Comparison of ENCODE assay signal across 22 mouse cellular contexts in genomic region chr16:87681848-87682247, GRCm38 (mm10). TPM values are rescaled to one million over a fixed set of nuclear protein-coding genes. Genes with fewer than 3 reads are reported as not detected.
DNase-seq lines count a peak whose midpoint lies in the region; ATAC-seq and TF ChIP-seq lines count a peak whose summit lies in the region.
"Had no signal": no experiment of that assay in that cellular context is flagged by ENCODE, and none has a peak within 500 bp of the region (broad histone marks: within the 10 kb centered on the region; RNA-seq: fewer than 3 reads in every experiment).

No protein-coding gene starts in this region.

- H3K27ac ChIP-seq in liver, postnatal 0 days (ENCODE audit: low read depth), result no peak overlapping the region; the same call in 1 of the 2 replicates
- no peak overlapping the region for H3K27ac ChIP-seq in liver, embryonic 11.5 days (ENCODE audit: low read depth, low read length)
- H3K27ac ChIP-seq in intestine, postnatal 0 days (ENCODE audit: low read depth, low read length), result peak overlapping the region; percentile 35; the same call in 1 of the 2 replicates
- H3K27ac ChIP-seq in forebrain, embryonic 16.5 days (ENCODE audit: low read length), result no peak overlapping the region
- H3K27ac ChIP-seq: forebrain, embryonic 13.5 days; gastrocnemius, adult 2 months; heart, embryonic 15.5 days; hindbrain, embryonic 13.5 days had no signal

- H3K4me1 ChIP-seq in liver, postnatal 0 days (ENCODE audit: insufficient read depth), result no peaks in the 10 kb centered on the region; the same call in 1 of the 2 replicates
- H3K4me1 ChIP-seq in liver, embryonic 11.5 days (replicated peaks; ENCODE audit: control insufficient read depth, insufficient read depth, low read length), result no peaks in the 10 kb centered on the region
- H3K4me1 ChIP-seq in intestine, postnatal 0 days (replicated peaks; ENCODE audit: control insufficient read depth, insufficient read depth, low read length), result no peaks in the 10 kb centered on the region
- H3K4me1 ChIP-seq in forebrain, embryonic 16.5 days (replicated peaks; ENCODE audit: control insufficient read depth, insufficient read depth, low read length), result no peaks in the 10 kb centered on the region
- H3K4me1 ChIP-seq: forebrain, embryonic 13.5 days; heart, embryonic 15.5 days; hindbrain, embryonic 13.5 days had no signal

- no peak overlapping the region for H3K4me2 ChIP-seq in liver, postnatal 0 days (ENCODE audit: low read depth, low read length)
- no peak overlapping the region for H3K4me2 ChIP-seq in liver, embryonic 11.5 days
- peak overlapping the region; percentile 43; the same call in 1 of the 2 replicates for H3K4me2 ChIP-seq in intestine, postnatal 0 days (replicated peaks; ENCODE audit: low read depth)
- no peak overlapping the region for H3K4me2 ChIP-seq in forebrain, embryonic 16.5 days (ENCODE audit: low read length)
- H3K4me2 ChIP-seq: forebrain, embryonic 13.5 days; heart, embryonic 11.5 days; heart, embryonic 15.5 days; hindbrain, embryonic 13.5 days had no signal

- H3K36me3 ChIP-seq in liver, postnatal 0 days (replicated peaks; ENCODE audit: insufficient read depth, low read length), result no peaks in the 10 kb centered on the region
- no peaks in the 10 kb centered on the region for H3K36me3 ChIP-seq in liver, embryonic 11.5 days (ENCODE audit: control insufficient read depth, insufficient read depth, low read length)
- no peaks in the 10 kb centered on the region for H3K36me3 ChIP-seq in intestine, postnatal 0 days (ENCODE audit: control insufficient read depth, insufficient read depth)
- H3K36me3 ChIP-seq in forebrain, embryonic 16.5 days (ENCODE audit: control insufficient read depth, insufficient read depth), result no peaks in the 10 kb centered on the region
- H3K36me3 ChIP-seq: heart, embryonic 15.5 days; hindbrain, embryonic 13.5 days had no signal

- ATAC-seq in liver, postnatal 0 days, result 0 out of 2 replicates have a peak, but pooled peaks have one; percentile 38
- ATAC-seq in liver, embryonic 11.5 days (replicated peaks; ENCODE audit: low FRiP score), result no peak
- ATAC-seq in common myeloid progenitor, adult 5-6 weeks (replicated peaks; ENCODE audit: low read depth, poor library complexity, severe bottlenecking), result peak; percentile 52
- ATAC-seq in intestine, postnatal 0 days, result peak; percentile 7; the same call in 1 of the 2 replicates
- ATAC-seq in forebrain, embryonic 16.5 days, result no peak
- ATAC-seq: activated CD4-positive, CD25-positive, alpha-beta regulatory T cell, adult 4 months; forebrain, embryonic 13.5 days; Patski had no signal

- no peak for TF ChIP-seq EP300 in liver, postnatal 0 days (IDR thresholded peaks at IDR 0.05; ENCODE audit: low read depth)

- DNase-seq in heart, adult 11 months, result peak; percentile 53
- no peak for DNase-seq in heart, adult 9 months (ENCODE audit: low spot score in 2 of 2)
- DNase-seq in liver, postnatal 0 days, result no peak
- no peak for DNase-seq in liver, embryonic 11.5 days (ENCODE audit: low spot score)
- DNase-seq in left cerebral cortex, adult 11 months (ENCODE audit: low spot score), result no peak
- DNase-seq: adrenal gland, postnatal 14 days; cerebellum, adult 11-12 months; cerebellum, adult 9-10 months; cerebellum, postnatal 25 days; gastrocnemius, adult 2 months; gastrocnemius, postnatal 25 days; heart, adult 18-20 months; heart, postnatal 14 days had no signal

- no peak overlapping the region for H3K9ac ChIP-seq in liver, postnatal 0 days (replicated peaks)
- no peak overlapping the region for H3K9ac ChIP-seq in liver, embryonic 11.5 days (ENCODE audit: low read depth, low read length)
- no peak overlapping the region for H3K9ac ChIP-seq in intestine, postnatal 0 days (ENCODE audit: low read depth, low read length)
- no peak overlapping the region for H3K9ac ChIP-seq in forebrain, embryonic 16.5 days (replicated peaks; ENCODE audit: low read depth, low read length)
- H3K9ac ChIP-seq: forebrain, embryonic 13.5 days; heart, embryonic 15.5 days; hindbrain, embryonic 13.5 days had no signal

- 39% methylated on average over 3 of the region's 3 CpGs for WGBS in liver, postnatal 0 days (ENCODE audit: insufficient replicate concordance)
- 70% methylated on average over 3 of the region's 3 CpGs for WGBS in liver, embryonic 11.5 days
- WGBS in intestine, postnatal 0 days, result 20% methylated on average over 3 of the region's 3 CpGs
- 74% methylated on average over 3 of the region's 3 CpGs for whole genome bisulfite sequencing in forebrain, embryonic 16.5 days

- no peaks in the 10 kb centered on the region for H3K27me3 ChIP-seq in liver, postnatal 0 days (ENCODE audit: insufficient read depth, low read length)
- H3K27me3 ChIP-seq in liver, embryonic 11.5 days (replicated peaks; ENCODE audit: control insufficient read depth, insufficient read depth, low read length), result no peaks in the 10 kb centered on the region
- no peaks in the 10 kb centered on the region for H3K27me3 ChIP-seq in intestine, postnatal 0 days (replicated peaks; ENCODE audit: control insufficient read depth, insufficient read depth, low read length)
- H3K27me3 ChIP-seq in forebrain, embryonic 16.5 days (replicated peaks; ENCODE audit: control insufficient read depth, insufficient read depth, low read length), result no peaks in the 10 kb centered on the region
- H3K27me3 ChIP-seq: forebrain, embryonic 13.5 days; heart, embryonic 15.5 days; hindbrain, embryonic 13.5 days; Patski had no signal

- TF ChIP-seq CTCF in liver, postnatal 0 days (IDR thresholded peaks at IDR 0.05; ENCODE audit: low read depth), result no peak
- no peak for TF ChIP-seq CTCF in intestine, postnatal 0 days (IDR thresholded peaks at IDR 0.05; ENCODE audit: low read depth)

- no peak overlapping the region for H3K4me3 ChIP-seq in liver, postnatal 0 days (ENCODE audit: low read depth, low read length)
- no peak overlapping the region for H3K4me3 ChIP-seq in liver, embryonic 11.5 days (ENCODE audit: low read depth, low read length)
- no peak overlapping the region for H3K4me3 ChIP-seq in intestine, postnatal 0 days (ENCODE audit: low read depth, low read length)
- H3K4me3 ChIP-seq in forebrain, embryonic 16.5 days (replicated peaks; ENCODE audit: low read length), result no peak overlapping the region
- H3K4me3 ChIP-seq: forebrain, embryonic 13.5 days; gastrocnemius, adult 2 months; heart, embryonic 15.5 days; hindbrain, embryonic 13.5 days had no signal

- H3K9me3 ChIP-seq in liver, postnatal 0 days (ENCODE audit: low read length), result no peaks in the 10 kb centered on the region
- H3K9me3 ChIP-seq in liver, embryonic 11.5 days (ENCODE audit: control insufficient read depth, low read length), result no peaks in the 10 kb centered on the region
- H3K9me3 ChIP-seq in intestine, postnatal 0 days (ENCODE audit: control insufficient read depth), result no peaks in the 10 kb centered on the region
- H3K9me3 ChIP-seq in forebrain, embryonic 16.5 days (ENCODE audit: control insufficient read depth, low read length), result no peaks in the 10 kb centered on the region
- H3K9me3 ChIP-seq: forebrain, embryonic 13.5 days; heart, embryonic 15.5 days; hindbrain, embryonic 13.5 days had no signal

RNA-seq across cellular contexts. Expression of gene Bach1, which starts 16.9 kb away (rescaled TPM):
- 5.4 and 5.9 TPM in 2 replicates for polyA plus RNA-seq in liver, postnatal 0 days (2015; fragmentation: Nextera tagmentation; extraction: Ambion mirVana)
- polyA plus RNA-seq in liver, embryonic 11.5 days (2014; fragmentation: Nextera tagmentation; extraction: Ambion mirVana), result 10.6 and 11.1 TPM in 2 replicates
- total RNA-seq in common myeloid progenitor, adult 5-6 weeks (2017), result 29.2 and 33.9 TPM in 2 replicates
- polyA plus RNA-seq in intestine, postnatal 0 days (2015; fragmentation: Nextera tagmentation; extraction: Ambion mirVana), result 21.3 and 22.8 TPM in 2 replicates
- 21.4 TPM in 2 replicates for polyA plus RNA-seq in forebrain, embryonic 16.5 days (2015; fragmentation: Nextera tagmentation; extraction: Ambion mirVana)

Comparison
In these comparisons a context has a peak if more than half of its experiments do, and no peak if none do; other contexts are left out.
1. ATAC-seq: peak in liver, postnatal 0 days (single experiment), common myeloid progenitor, adult 5-6 weeks (single experiment) and intestine, postnatal 0 days (single experiment); none in liver, embryonic 11.5 days (single experiment) and forebrain, embryonic 16.5 days (single experiment).